Mouse (Mus musculus) c-Kit-positive CD71-positive TER-119-negative erythroid progenitor cells, embryonic 14.5 days (primary cell): Measurements from ENCODE around the gene Fam129a.
A peak's percentile ranks its signal among the peaks of the same experiment; 100 is the strongest.

Experiments
- DNase-seq: peaks from one replicate; pipeline ENCODE4 v3.0.0-alpha.2; 2013; ENCODE audit warnings: low read depth

Fam129a gene

GRCm38 (mm10) chr1:151570981-151571837 lies at the start of gene Fam129a:
Gene Fam129a, plus strand, starts transcription at chr1:151571186.
- DNase-seq: no peak

GRCm38 (mm10) chr1:151526701-151527100 lies 44.3 kb upstream of the Fam129a start:
- DNase-seq: no peak

DNA sequence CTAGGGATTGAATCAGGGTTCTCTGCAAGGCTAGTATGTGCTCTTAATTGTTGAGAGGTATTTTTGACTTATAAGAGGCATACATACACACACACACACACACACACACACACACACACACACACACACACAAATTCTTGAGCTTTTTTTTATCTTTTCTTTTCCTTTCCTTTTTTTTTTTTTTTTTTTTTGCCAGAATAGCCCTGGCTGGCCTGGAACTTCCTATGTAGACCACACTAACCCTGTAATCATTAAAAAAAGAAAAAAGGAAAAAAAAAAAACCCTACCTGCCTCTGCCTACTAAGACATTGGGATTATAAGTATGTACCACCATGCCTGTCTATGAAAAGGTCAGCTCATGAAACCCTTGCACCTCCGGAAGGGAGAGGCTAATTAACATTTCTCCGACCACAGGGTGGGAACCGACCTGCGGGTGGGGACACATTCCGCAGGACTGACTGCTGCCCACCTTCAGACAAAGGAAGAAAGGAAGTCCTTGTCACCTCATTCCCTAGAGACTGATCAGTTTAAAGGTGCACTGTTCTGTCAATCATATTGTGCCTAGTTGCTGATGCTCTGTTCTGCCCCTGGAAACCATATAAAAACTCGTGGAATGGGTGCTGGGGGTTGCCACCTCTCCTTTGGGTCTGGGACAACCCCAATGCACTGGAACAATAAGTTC lies 27.0 kb upstream of the Fam129a start:
- DNase-seq: no peak

DNA sequence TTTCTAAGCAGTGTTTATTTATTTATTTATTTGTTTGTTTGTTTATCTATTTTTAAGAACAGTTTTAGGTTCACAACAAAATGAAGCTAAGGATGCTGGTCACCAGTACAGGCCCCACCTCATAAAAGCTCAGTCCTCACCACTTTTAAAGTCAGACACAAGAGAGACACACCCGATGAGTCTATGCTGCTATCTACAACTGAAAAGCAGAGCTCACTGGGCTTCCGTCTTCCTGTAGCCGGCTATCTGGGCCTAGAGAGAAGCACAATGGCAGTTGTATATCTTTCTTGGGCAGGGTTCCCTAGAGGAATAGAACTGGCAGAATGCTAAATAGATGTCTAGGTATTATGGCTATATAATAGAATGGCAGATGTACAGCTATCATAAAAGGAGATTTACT lies 26.4 kb upstream of the Fam129a start:
- no peak for DNase-seq

GRCm38 (mm10) chr1:151545571-151545970 lies 25.4 kb upstream of the Fam129a start:
- no peak for DNase-seq

- no peak for DNase-seq
Measured at GRCm38 (mm10) chr1:151548896-151549610, 21.9 kb upstream of the Fam129a start.

GRCm38 (mm10) chr1:151549794-151550193 lies 21.2 kb upstream of the Fam129a start:
- no peak for DNase-seq

DNA sequence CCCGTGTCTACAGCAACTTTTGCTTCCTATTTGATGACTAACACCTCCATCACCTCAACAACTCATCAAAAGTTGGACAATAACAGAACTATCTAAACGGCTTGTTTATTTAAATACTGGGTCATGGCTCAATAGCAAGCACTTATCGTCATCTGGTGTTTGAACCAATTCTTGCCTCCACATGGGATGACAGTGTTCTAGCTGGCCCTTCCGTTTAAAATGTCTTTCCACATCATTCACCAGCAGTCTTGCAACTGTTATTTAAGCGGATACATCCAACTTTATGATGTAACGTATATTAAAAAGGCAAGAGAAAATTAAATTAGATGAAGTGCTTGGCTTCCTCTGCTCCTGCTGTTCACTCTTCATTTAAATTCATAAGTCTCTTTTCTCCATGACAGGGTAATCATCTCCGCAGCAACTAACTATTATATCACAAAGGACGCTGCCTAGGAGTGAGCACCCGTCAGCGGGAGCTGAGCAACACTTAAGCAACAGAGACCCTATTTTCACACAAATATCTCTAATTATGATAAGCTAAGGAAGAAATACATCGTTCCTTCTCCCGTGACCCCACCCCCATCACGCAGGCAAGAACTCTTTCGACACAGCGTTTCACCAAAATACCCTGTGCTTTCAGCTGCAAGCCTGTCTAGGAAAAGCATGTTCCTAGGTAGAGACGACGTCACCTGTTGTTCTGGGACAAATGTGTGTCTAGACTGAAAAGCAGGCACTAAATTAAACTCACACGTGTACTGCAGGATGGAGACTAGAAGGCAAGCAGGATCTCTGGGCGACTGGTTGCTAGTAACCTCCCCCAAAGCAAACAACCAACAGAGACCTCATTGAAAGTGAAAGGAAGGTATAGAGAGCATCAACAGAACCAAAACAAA lies 20.2 kb upstream of the Fam129a start:
- no peak for DNase-seq

- no peak for DNase-seq
Measured at GRCm38 (mm10) chr1:151560536-151560935, 10.4 kb upstream of the Fam129a start.

- DNase-seq: no peak
Measured at GRCm38 (mm10) chr1:151563401-151563800, 7.6 kb upstream of the Fam129a start.

DNA sequence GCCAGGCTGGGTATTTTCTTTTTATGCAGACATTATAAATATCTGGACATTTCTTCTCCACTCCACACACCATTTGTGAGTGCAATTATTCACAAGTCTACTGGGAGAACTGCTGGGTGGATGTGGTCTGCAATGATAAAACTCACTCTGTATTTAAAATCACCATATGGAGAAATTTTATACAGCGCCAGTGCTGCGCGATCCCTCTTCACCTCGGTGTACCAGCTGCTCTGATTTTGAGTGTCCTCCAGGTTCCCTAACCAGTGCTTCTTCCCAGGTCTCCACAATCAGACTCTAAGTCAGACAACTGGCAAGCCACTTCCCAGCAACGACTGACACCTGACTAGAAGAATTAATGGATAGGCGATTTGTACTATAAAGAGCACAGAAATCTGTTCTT lies 7.1 kb upstream of the Fam129a start:
- DNase-seq: no peak

DNA sequence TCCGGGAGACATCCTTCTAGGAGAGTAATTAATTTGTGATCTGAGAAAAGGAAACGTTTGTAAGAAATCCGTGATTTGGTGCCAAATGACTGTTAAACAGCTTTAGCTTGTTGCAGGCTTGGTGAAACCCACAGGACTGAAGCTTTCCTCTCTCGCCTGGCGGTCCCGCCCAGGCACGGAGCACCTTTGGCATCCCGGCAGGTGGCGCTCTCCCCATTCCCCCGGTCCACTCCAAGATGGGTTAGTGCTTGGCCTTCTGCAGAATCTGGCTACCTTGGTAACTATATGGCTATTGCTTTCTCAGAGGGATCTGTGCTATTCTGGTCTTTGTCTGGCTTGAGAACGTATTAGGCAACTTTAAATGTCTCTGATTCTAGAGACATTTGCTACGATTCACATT lies 6.6 kb upstream of the Fam129a start:
- peak; percentile 30 for DNase-seq

DNA sequence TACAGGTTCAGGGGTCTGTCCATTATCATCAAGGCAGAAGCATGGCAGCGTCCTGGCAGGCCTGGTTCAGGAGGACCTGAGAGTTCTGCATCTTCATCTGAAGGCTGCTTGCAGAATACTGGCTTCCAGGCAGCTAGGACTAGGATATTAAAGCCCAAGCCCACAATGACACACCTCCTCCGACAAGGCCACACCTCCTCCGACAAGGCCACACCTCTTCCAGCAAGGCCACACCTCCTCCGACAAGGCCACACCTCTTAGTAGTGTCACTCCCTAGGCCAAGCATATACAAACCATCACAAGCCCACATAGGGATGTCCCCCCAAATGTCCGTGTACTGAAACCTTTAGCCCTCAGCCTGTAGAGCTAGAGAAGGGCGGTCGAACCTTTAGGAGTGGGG lies 2.3 kb upstream of the Fam129a start:
- no peak for DNase-seq

DNA sequence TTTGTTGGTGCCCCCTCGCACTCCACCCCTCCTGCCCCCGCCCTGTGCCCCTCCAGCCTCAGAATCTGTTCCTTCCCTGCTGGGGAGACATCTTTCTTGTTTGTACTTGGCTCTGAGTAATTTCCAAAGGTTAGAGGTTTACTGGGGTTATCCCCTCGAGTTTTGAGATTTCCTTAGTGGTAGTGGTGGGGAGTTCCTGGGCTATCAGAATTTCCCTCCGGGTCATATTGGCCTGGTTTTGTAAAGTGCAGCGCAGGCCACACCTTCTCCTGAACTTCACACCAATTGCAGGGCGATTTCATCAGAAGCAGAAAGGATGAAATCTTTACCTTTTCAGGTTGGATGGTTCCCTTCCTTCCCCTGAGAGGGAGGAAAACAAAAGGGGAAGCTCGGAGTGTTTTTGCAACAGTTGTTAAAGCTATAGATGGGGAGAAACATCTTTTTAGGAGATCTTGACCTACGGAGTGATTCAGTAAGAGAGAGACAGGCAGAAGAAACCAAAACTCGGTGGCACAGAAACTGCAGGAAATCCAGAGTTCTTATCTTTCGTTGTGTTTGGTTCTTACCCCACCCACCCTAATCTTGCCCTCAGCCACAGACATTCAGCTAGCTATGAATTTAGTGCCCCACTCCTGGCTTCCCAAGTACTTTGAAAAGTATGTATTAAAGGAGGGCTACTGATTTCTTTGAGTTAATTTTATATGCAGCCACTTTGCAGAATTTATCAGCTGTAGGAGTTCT lies 1.0 kb downstream of the Fam129a start:
- DNase-seq: no peak

DNA sequence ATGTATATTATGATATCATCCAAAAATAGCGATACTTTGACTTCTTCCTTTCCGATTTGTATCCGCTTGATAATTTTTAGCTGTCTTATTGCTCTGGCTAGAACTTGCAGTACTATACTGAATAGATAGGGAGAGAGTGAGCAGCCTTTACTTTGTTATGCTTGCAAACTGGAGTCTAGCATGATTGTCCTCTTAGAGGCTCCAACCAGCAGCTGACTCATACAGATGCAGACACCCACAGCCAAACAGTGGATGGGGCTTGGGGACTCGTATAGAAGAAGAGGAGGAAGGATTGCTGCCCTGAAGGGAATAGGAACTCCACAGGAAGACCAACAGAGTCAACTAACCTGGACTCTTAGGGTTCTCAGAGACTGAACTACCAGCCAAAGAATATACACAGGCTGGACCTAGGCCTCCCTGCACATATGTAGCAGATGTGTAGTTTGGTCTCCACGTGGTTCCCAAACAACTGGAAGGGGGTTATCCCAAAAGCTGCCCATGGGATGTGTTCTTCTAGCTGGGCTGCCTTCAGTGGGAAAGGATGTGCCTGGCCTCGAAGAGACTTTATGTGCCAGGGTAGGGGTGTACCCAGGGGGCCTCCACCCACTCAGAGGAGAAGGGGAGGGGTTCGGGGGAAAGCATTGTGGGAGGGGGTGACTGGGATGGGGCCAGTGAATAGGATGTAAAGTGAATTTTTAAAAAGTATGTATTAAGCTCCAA lies 1.8 kb downstream of the Fam129a start:
- DNase-seq: no peak

DNA sequence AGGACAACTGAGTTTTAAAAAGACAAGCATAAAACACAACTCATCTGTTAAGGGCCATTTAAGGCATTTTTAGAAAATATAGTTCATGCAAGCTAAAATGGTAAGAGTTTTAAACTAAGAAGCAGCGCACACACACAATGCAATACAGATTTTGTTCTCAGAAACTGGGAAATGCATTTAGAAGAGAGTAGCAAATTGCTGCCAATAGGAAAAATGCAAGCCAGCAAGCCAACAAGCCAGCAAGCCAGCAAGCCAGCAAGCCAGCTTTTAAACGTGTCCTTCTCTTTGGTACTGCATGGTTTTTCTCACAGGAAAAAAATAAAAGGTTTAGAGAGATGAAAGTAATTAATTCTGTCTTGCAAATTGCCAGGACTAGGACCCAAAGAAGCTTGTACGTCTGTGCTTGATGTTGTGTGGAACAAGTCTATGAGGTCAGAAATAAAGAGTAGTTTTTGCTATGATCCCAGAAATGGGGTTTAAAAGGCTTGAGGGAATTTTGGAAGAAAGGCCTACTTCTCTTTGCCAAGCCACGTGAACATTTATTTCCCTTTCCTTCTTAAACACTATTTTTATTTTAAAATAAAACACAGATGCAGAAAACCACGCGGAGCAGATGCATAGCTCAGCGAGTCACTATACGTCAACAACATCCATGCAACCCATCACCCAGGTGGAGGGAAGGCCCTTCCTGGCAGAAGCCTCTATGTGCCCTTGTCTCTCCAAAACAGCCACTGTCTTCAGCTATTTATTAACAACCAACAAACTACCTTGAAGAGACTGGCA lies 9.4 kb downstream of the Fam129a start:
- no peak for DNase-seq

GRCm38 (mm10) chr1:151581454-151581853 lies 10.5 kb downstream of the Fam129a start:
- DNase-seq: no peak

GRCm38 (mm10) chr1:151581977-151582376 lies 11.0 kb downstream of the Fam129a start:
- no peak for DNase-seq

DNA sequence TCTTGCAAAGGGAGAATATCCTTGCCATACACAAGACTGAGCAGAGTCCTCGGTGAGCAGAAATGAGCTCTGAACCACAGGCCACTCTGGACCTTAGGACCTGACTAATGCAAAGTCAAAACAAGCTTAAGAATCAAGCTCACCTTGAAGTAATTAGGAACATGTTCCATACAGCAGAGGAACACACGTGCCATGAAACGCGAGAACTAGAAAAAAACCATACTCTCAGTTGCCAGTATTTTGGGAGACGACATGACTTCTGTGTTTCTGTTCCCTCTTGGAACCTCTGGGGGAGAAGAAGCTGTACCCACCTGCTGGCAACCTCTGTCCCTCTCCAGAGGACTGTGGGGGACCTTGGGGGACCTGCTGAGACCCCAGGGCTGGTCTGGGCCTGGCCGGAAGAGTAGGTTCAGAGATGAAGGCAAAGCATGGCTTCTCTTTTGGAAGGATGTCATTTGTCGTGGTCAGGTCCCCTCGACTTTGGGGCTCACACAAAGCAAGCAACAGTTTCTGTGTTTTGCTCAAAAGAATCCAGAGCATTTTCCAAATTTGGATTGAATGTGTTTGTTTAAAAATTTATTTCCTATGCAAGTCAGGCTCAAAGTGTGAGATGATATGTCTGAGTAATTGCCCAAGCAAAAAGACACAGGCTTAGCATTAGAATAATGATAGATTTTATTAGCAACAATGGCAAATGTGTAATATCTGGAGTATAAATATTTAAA lies 12.6 kb downstream of the Fam129a start:
- no peak for DNase-seq
